Comparison of ENCODE assay signal across 21 mouse cellular contexts in the genomic region with DNA sequence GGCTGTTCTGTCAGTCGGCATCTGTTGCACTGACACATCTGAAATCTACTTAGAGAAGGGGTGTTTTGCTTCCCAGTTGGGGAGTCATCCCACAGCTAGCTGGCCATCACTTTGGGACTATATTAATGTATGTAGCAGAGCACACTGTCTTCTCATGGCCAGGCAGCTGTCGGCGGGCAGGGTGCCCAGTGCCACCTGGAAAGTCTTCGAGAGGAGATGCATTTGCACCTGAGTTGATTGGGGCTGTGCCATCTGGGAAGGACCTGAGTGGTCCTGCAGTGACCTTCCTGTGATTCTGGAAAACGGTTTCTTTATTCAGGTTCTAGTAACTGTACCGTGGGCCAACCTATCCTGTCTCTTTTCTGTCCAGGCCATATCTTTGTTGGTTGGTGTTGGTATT. TPM values are rescaled to one million over a fixed set of nuclear protein-coding genes. Genes with fewer than 3 reads are reported as not detected.
"Had no signal": no experiment of that assay in that cellular context is flagged by ENCODE, and none has a peak within 500 bp of the region (broad histone marks: within the 10 kb centered on the region; RNA-seq: fewer than 3 reads in every experiment).

No protein-coding gene starts in this region.

- H3K27me3 ChIP-seq: midbrain, embryonic 12.5 days; neural tube, embryonic 13.5 days; neural tube, embryonic 15.5 days had no signal

- DNase-seq: lung, embryonic 14.5 days; lung, postnatal 10 days; lung, postnatal 4 days; midbrain, embryonic 14.5 days; retina, postnatal 1 day; right cerebral cortex, adult 18-20 months; right cerebral cortex, postnatal 25 days; right cerebral cortex, postnatal 4 days; spleen, adult 18-20 months; thymus, adult 18-20 months; thymus, postnatal 14 days; thymus, postnatal 36 days had no signal

- H3K4me1 ChIP-seq: midbrain, embryonic 10.5 days; midbrain, embryonic 12.5 days; neural tube, embryonic 13.5 days; neural tube, embryonic 15.5 days had no signal

- H3K4me3 ChIP-seq: midbrain, embryonic 10.5 days; midbrain, embryonic 12.5 days; myocyte; neural tube, embryonic 13.5 days; neural tube, embryonic 15.5 days had no signal

- H3K27ac ChIP-seq: midbrain, embryonic 10.5 days; midbrain, embryonic 12.5 days; neural tube, embryonic 13.5 days; neural tube, embryonic 15.5 days had no signal

RNA-seq across cellular contexts. Expression of a gene that starts 37.8 kb away (rescaled TPM):
- total RNA-seq: megakaryocyte, adult 5-6 weeks; megakaryocyte-erythroid progenitor cell, adult 5-6 weeks had no signal
- polyA plus RNA-seq: lung, embryonic 14.5 days; midbrain, embryonic 14.5 days; midbrain, embryonic 16.5 days; myocyte; neural tube, embryonic 13.5 days; neural tube, embryonic 15.5 days; stomach, embryonic 14.5 days had no signal
